Mouse (Mus musculus) liver, adult (tissue): ENCODE results near the gene Inpp4b.

ENCODE experiments used
- GATA4 ChIP-seq: IDR thresholded peaks from 2 replicates; pipeline ENCODE4 v1.6.1; 2014; ENCODE audit warnings: mild to moderate bottlenecking, low read length; ENCODE audit not compliant: insufficient replicate concordance

Gene Inpp4b

DNA sequence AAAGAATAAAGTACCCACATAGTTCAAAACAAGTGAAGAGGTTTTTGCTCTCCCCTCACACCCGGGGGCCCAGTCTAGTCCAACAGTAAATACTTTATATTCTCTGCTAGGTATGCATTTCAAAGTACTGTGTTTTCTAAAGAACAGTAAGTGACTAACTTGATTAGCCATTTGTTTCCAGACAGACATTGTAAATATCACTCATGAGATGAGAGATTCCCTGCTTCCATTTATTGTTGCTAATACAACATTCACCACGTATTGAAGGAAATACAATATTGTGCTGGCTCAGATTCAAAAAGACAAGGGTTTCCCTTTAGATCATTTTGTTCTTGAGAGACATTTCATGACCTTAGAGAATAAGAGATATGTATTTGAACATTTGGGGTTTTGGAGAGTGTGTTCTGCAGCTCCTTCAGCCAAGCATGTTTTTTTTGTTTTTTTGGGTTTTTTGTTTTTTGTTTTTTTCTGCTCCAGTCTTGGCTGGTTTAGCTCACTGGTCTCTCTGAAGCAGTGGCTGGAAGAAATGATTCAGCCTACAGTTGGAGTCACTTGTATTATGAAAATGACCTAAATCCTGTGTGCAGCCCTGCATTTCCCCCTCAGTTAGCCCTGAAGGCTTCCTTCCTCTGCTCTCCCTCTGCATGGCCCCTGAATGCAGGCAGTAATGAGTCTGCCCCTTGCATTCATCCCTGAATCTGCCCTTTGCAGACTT is 426.5 kb downstream of the Inpp4b start:
- no peak for TF ChIP-seq GATA4

DNA sequence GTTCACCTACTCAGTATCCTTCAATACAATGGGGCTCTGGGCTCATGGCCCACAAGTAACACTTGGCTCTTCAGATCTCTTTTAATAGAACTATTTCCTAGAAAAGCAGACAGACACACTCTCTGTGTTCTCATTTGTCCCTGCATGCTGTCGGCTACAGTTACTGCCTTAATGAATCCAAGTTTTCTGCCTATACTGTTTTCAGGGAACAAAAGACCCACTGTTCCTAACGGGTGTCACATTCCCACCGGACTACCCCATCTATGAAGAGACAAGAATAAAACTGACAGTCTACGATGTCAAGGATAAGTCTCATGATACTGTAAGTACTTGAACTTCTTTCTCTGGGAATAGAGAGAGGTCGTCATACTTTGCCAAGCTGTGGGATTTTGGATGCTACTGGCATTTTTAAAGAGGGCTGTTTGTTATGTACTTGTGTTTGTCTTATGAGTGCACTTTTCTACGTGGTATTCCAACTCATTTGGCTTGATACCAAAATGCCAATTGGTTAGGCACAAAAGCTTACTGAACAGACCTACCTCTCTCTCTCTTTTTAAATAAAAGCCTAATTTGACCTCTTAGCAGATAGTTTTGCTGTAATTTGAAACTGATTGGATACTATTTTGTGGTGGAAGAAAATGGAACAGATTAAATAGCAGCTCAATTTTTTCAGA is 428.4 kb downstream of the Inpp4b start:
- no peak for TF ChIP-seq GATA4

DNA sequence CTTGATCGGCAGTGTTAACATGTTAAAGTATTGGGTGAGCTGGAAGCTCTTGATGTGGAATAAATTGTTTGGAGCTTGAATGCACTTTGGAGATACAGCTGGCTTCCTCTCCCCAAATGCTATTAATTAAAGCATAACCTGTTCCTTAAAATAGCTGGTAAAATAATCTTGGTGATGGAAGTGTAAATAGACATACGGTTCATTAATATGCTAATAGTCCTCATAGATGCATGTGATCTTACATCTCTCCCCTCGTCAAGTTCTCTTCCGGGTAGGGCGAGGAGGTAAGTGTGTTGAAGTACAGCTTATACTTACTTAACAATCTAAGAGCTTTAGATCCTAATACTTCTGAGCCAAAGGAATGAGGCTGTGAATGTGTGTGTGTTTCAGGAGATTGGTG is 430.5 kb downstream of the Inpp4b start:
- no peak for TF ChIP-seq GATA4

DNA sequence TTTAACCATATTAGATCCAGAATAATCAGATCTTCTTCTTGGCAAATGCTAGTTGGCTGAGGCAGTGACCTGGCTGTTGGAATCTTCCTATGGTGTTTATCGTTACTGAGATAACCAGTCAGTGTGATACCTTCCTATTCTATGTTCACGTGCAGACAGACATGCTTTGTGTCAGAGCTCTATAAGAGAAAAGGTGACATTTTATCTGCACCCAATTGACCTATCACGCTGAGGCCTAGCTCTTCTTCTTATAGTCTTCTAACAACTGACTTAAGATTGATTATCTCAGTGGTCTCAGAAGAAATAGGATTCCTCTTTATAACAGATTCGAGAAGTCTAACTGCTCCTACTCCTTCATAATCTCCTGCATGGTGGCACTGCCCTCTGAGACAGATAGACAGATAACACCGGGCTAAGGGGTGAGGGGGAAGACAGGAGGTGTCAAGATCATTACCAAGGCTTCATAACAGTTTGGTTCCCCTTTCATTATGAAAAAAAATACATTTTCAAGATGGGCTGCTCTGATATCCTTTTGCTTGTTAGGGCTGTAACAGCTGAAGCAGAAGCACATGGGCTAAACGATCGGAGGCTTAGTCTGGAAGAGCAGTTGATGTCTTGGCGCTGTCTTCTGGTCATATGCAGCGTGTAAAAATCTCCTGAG is 431.1 kb downstream of the Inpp4b start:
- TF ChIP-seq GATA4, result no peak

DNA sequence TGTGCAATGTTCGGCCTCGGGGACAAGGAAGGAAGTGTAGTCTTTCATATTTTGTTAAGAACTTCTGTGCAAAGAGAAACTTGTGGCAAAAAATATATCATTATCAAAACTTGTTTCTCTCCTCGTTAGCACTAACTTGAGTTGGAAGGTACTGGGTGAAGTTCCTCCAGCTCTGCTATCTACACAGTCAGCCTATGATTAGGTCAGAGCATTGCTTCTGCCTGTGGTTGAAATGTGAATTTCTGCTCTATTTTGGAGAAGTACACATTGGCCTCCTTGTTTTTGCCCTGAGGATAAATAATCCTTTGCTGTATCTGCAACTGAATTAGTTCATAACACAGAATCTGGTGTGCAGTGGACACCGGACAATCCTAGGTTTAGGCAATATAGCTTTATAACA is 431.7 kb downstream of the Inpp4b start:
- TF ChIP-seq GATA4, result no peak

DNA sequence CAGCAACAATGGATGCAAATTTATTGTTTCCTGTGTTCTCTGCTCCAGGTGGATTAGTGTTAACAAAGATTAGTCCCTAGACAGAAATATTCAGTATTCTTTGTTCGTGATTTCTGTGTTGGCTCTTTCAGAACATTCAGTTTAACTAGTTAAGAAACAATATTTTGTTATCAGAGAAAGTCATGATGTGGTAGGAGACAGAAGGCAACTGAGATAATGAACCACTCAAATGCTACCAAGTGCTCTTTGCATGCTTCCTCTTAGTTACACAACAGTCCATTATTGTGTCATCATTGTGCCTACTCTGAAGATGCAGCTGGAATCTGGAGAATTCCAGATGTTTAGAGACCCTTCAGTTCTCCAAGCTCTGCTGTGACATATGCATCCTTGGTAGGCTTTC is 432.1 kb downstream of the Inpp4b start:
- no peak for TF ChIP-seq GATA4

DNA sequence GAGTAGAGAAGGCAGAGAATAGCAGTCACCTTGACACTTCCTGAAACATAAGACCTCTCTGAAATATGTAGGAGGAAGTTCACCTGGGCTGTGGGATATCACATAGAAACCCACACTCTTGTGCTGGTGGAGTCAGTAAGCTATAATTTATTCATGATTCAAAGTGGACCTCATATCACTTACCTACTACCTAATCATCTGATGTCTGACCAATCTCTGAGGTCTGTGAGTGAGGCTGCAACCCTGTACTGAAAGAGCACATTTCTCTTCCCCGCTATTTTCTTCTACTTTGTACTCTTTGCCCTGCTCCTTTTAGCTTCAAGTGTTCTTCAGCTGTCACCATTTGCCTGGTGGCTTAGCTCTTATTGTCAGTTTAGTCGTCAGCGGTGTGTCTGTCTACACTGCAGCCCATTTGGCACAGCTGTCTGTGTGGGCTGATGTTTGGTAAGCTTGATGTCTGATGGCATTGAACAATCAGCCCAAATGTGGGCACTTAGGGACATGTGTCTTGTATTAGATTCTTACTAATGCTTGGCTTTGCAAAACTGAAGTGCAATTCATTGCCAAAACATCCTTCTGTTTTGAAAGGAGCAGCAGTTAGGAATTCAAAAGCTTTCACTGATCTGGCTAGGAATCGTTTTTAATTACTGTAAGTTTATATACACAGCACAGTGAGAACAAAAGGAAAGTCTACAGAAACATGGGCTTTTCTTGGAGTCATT is 434.3 kb downstream of the Inpp4b start:
- no peak for TF ChIP-seq GATA4

DNA sequence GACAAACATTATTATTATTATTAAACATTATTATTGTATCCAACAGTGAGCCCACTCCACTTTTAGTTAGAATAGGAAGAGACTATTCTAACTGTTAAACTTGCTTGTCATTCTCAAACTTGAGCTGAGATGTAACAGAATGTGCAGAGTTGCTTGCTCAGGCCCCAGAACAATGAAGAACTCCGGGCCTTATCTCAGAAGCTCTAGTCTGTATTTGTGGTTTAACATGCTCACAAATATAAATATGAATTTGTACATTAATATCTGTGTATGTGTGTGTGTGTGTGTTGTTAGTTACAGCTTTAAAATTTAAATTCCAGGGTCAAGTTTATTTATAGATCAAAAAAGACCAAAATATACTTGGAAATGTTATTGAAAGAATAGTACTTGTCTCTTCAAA is 435.3 kb downstream of the Inpp4b start:
- TF ChIP-seq GATA4, result no peak

DNA sequence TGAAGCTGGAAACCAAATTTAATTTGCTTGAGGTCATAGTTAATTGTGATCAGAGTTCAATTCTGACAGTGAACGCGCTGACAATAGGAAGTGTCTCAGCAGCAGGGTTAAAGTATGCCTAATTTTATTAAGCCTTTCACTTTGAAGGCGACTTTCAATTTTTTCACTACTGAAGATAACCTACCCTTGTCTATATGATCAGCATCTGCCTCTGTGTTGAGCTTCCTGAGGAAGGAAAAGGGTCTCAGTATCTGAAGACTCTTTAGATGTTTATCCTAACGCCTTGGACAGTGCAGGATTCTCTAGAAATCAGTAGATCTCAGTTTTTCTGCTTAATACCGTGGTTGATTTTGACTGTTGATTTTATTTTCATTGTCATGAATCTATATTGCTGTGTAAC is 437.1 kb downstream of the Inpp4b start:
- TF ChIP-seq GATA4, result no peak

DNA sequence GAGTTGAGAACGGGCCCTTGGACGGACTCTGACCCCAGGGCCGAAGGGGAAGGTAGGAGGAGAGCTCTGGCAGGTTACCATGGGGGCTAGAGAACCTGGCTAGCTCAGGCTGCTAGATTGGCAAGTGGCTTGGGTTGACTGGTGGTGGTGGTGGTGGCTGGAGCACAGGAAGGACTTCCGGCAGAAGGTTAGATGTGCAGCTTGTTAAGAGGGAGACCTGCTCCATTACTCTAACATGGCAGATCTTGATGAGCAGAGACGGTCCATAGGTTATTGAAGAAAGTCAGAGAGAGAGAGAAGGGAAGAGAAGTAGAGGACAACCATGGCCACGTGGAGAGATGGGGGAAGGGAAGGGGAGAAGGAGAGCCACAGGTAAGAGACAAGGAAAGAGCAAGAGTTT is 437.8 kb downstream of the Inpp4b start:
- TF ChIP-seq GATA4, result no peak

DNA sequence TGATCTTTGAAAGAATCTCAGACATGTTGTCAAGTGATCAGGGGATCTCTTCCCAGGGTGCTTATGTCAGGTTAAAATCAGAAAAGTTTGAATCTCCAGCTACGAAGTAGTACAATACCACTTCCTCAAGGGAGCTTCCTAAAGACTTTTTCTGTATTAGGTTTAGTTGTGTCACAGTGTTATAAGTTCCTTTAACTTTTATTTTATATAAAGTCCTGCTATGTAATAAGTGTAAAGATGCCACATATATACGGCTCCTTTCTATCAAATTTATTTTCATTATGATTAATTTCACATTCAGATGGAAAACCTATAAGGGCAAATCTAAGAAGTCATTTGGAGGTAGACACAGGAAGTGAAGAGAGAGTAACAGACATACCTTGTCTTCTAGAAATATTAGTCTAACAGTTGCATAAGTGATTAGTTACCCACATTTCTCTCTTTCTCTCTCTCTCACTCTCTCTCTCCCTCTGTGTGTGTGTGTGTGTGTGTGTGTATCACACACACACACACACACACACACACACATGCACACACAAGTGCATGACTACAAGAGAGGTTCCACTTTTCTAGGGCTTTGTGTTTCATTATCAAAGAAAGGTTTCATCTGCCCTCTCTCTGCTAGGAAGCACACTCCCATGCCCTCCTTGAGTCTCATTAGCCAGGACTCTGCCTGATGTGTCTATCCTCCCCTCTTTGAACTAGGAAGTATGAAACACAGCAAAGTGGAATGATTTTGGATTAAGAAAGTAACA is 438.7 kb downstream of the Inpp4b start:
- TF ChIP-seq GATA4, result no peak

DNA sequence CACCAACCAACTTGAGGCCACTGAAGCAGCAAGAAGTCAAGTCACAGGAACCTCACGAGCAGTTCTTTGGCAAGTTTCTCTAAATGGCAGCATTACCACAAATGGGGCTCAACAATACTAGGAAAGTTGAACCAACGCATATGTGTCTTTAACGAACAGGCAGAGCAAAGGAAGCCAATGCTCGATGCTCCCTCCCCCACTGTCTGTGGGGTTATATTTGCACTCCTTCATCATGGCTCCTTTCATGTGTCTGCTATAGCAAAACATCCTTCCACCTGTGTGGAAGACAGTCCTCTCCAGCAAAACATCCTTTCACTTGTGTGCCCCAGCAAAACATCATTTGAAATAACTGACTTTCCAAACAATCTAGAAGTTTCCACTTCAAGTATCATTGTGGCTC is 440.4 kb downstream of the Inpp4b start:
- no peak for TF ChIP-seq GATA4

DNA sequence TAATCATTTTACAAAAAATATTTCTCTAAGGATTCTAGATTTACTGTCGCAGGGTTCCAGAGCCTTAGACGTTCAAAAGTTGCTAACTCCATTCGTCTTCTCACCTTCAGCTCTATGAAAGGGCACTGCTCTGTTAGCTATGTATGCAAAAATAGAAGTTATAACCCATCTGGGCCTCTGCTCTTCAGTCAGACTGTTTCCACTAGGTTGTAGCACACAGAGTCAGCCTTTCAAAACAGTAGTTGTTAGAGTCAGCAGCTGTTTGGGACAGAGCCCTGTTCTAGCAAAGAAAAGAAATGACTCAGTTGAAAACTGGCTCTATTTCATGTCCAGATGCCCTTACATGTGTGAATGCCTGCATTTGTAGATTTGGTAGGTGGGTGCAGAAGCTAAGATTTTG is 442.4 kb downstream of the Inpp4b start:
- no peak for TF ChIP-seq GATA4

DNA sequence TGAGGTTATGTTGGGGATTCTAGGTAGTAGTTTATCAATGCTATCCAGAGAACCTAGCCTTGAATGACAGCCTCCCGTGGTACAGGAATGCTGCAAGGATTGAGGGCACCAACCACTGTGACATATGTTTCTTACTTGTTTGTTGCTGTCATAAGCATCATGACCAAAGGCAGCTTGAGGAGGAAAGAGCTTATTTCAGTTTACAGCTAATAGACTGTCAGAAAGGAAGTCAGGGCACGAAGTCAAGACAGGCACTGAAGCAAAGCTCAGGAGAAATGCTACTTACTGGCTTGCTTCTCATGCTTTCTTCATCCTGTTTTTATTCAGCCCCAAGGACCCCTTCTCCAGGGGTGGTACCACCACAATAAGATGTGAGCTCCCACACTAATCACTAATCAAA is 446.1 kb downstream of the Inpp4b start:
- no peak for TF ChIP-seq GATA4

DNA sequence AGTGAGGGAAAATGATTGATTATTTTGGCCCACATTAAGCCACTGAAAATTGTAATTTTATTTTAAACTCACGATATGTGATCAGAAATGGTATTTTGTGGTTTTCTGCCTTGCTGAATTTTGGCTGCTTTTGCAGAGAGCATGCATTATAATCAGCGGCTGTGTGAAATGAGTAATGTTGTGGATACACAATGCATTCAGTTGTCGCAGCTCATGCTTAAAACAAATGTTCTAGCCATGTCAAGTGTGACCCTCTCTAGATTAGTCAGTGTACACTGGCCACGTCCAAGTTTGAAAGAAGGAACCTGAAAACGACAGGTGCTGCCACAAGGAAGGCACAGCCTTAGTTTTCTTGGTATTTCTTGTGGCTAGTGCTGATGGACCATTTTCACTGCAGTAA is 450.3 kb downstream of the Inpp4b start:
- TF ChIP-seq GATA4, result no peak
